Mouse (Mus musculus): Measurements from ENCODE around the gene Adam11. TPM values are rescaled to one million over a fixed set of nuclear protein-coding genes. Genes with fewer than 3 reads are reported as not detected.

The Adam11 gene
- 0.50 TPM for polyA plus RNA-seq (2014; fragmentation: Illumina TruSeq; extraction: RNeasy Lipid Tissue Mini Kit (QIAGEN cat#74804); ENCODE audit: low read depth, low replicate concordance)

DNA sequence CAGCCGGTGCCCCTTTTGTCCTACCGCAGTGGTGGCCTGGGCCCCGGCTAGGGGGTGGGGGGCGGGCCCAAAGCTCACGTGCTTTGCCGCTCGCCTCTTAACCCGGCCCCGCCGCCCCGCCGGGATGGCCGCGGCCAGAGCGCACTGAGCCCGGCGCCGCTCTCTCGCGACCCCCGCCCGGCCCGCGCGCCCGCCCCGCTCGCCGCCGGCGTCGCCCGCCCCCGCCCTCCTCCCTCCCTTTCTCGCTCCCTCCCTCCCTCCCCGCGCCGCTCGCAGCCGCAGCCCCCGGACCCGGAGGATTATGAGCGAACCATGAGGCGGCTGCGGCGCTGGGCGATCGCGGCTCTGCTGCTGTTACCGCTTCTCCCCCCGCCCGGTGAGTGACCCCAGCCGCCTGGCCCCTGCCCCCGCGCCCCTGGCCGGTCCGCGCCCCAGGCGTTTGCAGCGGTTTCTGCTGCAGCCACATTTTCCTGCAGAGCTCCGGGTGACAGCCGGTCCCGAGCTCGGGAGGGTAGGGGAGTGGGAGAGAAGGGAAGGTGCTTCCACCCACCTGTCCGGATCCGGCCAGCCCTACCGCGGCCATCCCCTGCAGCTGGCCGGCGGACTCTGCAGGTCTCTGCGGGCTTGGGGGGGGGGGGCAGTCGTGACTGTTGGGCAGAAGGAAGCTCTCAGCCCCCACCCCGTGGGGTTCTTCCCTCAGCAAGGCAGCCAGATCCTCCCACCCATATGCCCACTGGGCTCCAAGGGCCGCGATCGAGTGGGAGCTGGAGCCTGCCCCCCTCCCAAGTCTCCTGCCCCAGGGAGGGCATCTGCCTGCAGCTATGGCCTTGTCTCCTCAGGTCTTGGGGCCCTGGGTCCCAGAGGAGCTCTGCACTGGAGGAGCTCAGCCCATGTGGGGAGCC lies at the start of gene Adam11:
Adam11 (plus strand) TSS at position 131 of the 902 bp plus-strand sequence.

DNA sequence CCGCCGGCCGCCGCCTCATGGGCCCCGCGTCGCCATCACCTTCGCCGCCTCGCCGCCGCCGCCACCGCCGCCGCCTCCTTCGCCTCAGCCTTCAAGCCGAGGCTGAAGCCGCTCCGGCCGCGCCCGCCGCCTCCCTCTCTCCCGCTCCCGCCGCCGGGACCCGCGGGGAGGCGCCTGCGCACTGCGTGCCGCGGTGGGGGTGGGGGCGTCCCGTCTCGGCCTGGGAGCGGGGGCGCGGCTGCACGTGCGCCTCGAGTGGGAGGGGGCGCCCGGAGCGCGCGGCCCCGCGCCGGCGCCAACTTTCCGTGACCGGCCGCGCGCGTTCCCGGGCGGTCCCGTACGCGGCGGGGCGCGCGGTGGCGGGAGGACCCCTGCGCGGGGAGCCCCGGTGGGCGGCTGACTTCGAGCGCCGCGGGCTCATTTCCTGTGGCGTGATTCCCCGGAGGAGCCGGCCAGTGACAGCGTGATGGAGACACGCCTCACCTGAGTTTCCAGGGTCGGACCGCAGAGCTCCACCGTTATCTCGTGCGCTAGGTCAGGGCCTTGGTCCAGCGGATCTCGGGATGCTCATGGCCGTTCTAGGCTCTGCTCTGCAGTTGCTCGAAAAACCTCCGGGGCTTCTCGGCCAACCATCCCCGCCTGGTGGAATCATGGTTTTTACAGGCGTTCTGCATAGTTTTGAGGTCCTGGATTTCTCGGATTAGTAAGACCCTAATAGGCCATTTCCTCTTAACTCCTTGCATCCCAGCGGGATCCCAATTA lies 58.0 kb downstream of the Adam11 start, which contains the start of gene Gjc1:
Gjc1 (minus strand) TSS at position 680 of the 762 bp plus-strand sequence.

Other genes with a start within 250 kb of the Adam11 start
- 8.2 TPM for gene Gpatch8, start 205.0 kb upstream of the Adam11 start, polyA plus RNA-seq (2014; fragmentation: Illumina TruSeq; extraction: RNeasy Lipid Tissue Mini Kit (QIAGEN cat#74804); ENCODE audit: low read depth, low replicate concordance)
- gene Gm11627, start 182.0 kb upstream of the Adam11 start, polyA plus RNA-seq (2014; fragmentation: Illumina TruSeq; extraction: RNeasy Lipid Tissue Mini Kit (QIAGEN cat#74804); ENCODE audit: low read depth, low replicate concordance): not detected
- not detected for gene Fzd2, start 157.0 kb upstream of the Adam11 start, polyA plus RNA-seq (2014; fragmentation: Illumina TruSeq; extraction: RNeasy Lipid Tissue Mini Kit (QIAGEN cat#74804); ENCODE audit: low read depth, low replicate concordance)
- gene Meioc, start 97.7 kb upstream of the Adam11 start, polyA plus RNA-seq (2014; fragmentation: Illumina TruSeq; extraction: RNeasy Lipid Tissue Mini Kit (QIAGEN cat#74804); ENCODE audit: low read depth, low replicate concordance): not detected
- gene Ccdc43, start 63.7 kb upstream of the Adam11 start, polyA plus RNA-seq (2014; fragmentation: Illumina TruSeq; extraction: RNeasy Lipid Tissue Mini Kit (QIAGEN cat#74804); ENCODE audit: low read depth, low replicate concordance): 17.3 TPM
- gene Gjc1, start 58.3 kb downstream of the Adam11 start, polyA plus RNA-seq (2014; fragmentation: Illumina TruSeq; extraction: RNeasy Lipid Tissue Mini Kit (QIAGEN cat#74804); ENCODE audit: low read depth, low replicate concordance): 0.66 TPM
- gene Higd1b, start 74.4 kb downstream of the Adam11 start, polyA plus RNA-seq (2014; fragmentation: Illumina TruSeq; extraction: RNeasy Lipid Tissue Mini Kit (QIAGEN cat#74804); ENCODE audit: low read depth, low replicate concordance): not detected
- 7.8 TPM for gene Eftud2, start 119.5 kb downstream of the Adam11 start, polyA plus RNA-seq (2014; fragmentation: Illumina TruSeq; extraction: RNeasy Lipid Tissue Mini Kit (QIAGEN cat#74804); ENCODE audit: low read depth, low replicate concordance)
- not detected for gene Ccdc103, start 119.8 kb downstream of the Adam11 start, polyA plus RNA-seq (2014; fragmentation: Illumina TruSeq; extraction: RNeasy Lipid Tissue Mini Kit (QIAGEN cat#74804); ENCODE audit: low read depth, low replicate concordance)
- not detected for gene Fam187a, start 123.7 kb downstream of the Adam11 start, polyA plus RNA-seq (2014; fragmentation: Illumina TruSeq; extraction: RNeasy Lipid Tissue Mini Kit (QIAGEN cat#74804); ENCODE audit: low read depth, low replicate concordance)
- 0.24 TPM for gene Gfap, start 139.5 kb downstream of the Adam11 start, polyA plus RNA-seq (2014; fragmentation: Illumina TruSeq; extraction: RNeasy Lipid Tissue Mini Kit (QIAGEN cat#74804); ENCODE audit: low read depth, low replicate concordance)
- gene Kif18b, start 163.7 kb downstream of the Adam11 start, polyA plus RNA-seq (2014; fragmentation: Illumina TruSeq; extraction: RNeasy Lipid Tissue Mini Kit (QIAGEN cat#74804); ENCODE audit: low read depth, low replicate concordance): not detected
- gene C1ql1, start 185.2 kb downstream of the Adam11 start, polyA plus RNA-seq (2014; fragmentation: Illumina TruSeq; extraction: RNeasy Lipid Tissue Mini Kit (QIAGEN cat#74804); ENCODE audit: low read depth, low replicate concordance): not detected